Mouse (Mus musculus) CH12.LX (cell line): ENCODE data around the gene Egfl7. TPM values are rescaled to one million over a fixed set of nuclear protein-coding genes. Genes with fewer than 3 reads are reported as not detected.

ENCODE experiments used
- DNase-seq: peaks from one replicate; pipeline ENCODE4 v3.0.0-alpha.2; 2013; ENCODE audit errors: extremely low read depth
- H3K27ac ChIP-seq: 2 replicates; pipeline ENCODE4 v1.5.1; 2012; ENCODE audit warnings: low read depth, mild to moderate bottlenecking, control low read depth, moderate library complexity; ENCODE audit not compliant: insufficient read depth
- H3K27me3 ChIP-seq: replicated peaks from 2 replicates; pipeline ENCODE3; 2012; ENCODE audit warnings: inconsistent platforms
- H3K36me3 ChIP-seq, 2 experiments: replicated peaks in 1 of 2; 2 replicates each; pipeline versions ENCODE3 to v1.6.1; 2012; ENCODE audit warnings: inconsistent platforms in 1 of 2, low read length in 1 of 2, mild to moderate bottlenecking in 1 of 2, mixed read lengths in 1 of 2, moderate library complexity in 1 of 2; ENCODE audit not compliant: control insufficient read depth in 1 of 2, insufficient read depth in 1 of 2
- H3K4me1 ChIP-seq, 2 experiments: 2 replicates each; pipeline ENCODE4 v1.6.1; 2012; ENCODE audit warnings: inconsistent platforms in 1 of 2, moderate library complexity in 1 of 2; ENCODE audit not compliant: insufficient read depth in 2 of 2, control insufficient read depth in 1 of 2
- H3K4me2 ChIP-seq: 2 replicates; pipeline ENCODE4 v1.6.1; 2012; ENCODE audit warnings: low read depth, mild to moderate bottlenecking, control low read depth; ENCODE audit not compliant: poor library complexity, insufficient read depth, severe bottlenecking
- H3K4me3 ChIP-seq, 3 experiments: fragments of 150-350 bp in 1 of 3; sonication (generic) in 1 of 3; replicated peaks in 1 of 3; 2 replicates each; pipeline versions ENCODE3 to v1.5.1; 2011 to 2012; ENCODE audit warnings: low read depth in 2 of 3, low read length in 2 of 3, mild to moderate bottlenecking in 2 of 3, moderate library complexity in 2 of 3, control low read depth in 1 of 3, improper control_type of control experiment in 1 of 3, inconsistent platforms in 1 of 3, mixed read lengths in 1 of 3; ENCODE audit not compliant: poor library complexity in 1 of 3
- H3K79me2 ChIP-seq: replicated peaks from 2 replicates; pipeline ENCODE4 v1.6.1; 2012; ENCODE audit warnings: mild to moderate bottlenecking, moderate library complexity; ENCODE audit not compliant: control insufficient read depth, poor library complexity, insufficient read depth, severe bottlenecking; ENCODE audit errors: extremely low read depth
- H3K9ac ChIP-seq: 2 replicates; pipeline ENCODE4 v1.6.1; 2012; ENCODE audit warnings: low read depth, mild to moderate bottlenecking, control low read depth, moderate library complexity; ENCODE audit not compliant: insufficient read depth
- H3K9me3 ChIP-seq: replicated peaks from 2 replicates; pipeline ENCODE3; 2012; ENCODE audit warnings: low read length, inconsistent platforms, mixed read lengths
- BHLHE40 ChIP-seq: IDR thresholded peaks from 2 replicates; pipeline ENCODE4 v1.6.1; 2011; ENCODE audit warnings: mild to moderate bottlenecking, low read depth, low read length, improper control_type of control experiment
- E2F4 ChIP-seq: IDR thresholded peaks from 2 replicates; pipeline ENCODE4 v1.6.1; 2011; ENCODE audit warnings: low read depth, low read length, improper control_type of control experiment; ENCODE audit not compliant: insufficient replicate concordance
- ELF1 ChIP-seq: IDR thresholded peaks from 2 replicates; pipeline ENCODE4 v1.6.1; 2014; ENCODE audit warnings: low read depth, mild to moderate bottlenecking, inconsistent platforms, low read length, improper control_type of control experiment
- ETS1 ChIP-seq: conservative IDR thresholded peaks from 2 replicates; pipeline ENCODE4 v1.6.1; 2012; ENCODE audit warnings: low read depth, mild to moderate bottlenecking, inconsistent platforms, low read length, improper control_type of control experiment, moderate library complexity
- GABPA ChIP-seq: IDR thresholded peaks from 2 replicates; pipeline ENCODE4 v1.6.1; 2012; ENCODE audit warnings: low read depth, low read length, improper control_type of control experiment, inconsistent platforms; ENCODE audit not compliant: insufficient replicate concordance
- HCFC1 ChIP-seq: IDR thresholded peaks from 2 replicates; pipeline ENCODE4 v1.6.1; 2012; ENCODE audit warnings: low read depth, mild to moderate bottlenecking, inconsistent platforms, low read length, improper control_type of control experiment
- JUN ChIP-seq: IDR thresholded peaks from 2 replicates; pipeline ENCODE4 v1.6.1; 2011; ENCODE audit warnings: low read depth, mild to moderate bottlenecking, low read length, improper control_type of control experiment, moderate library complexity; ENCODE audit not compliant: insufficient read depth
- MAX ChIP-seq: IDR thresholded peaks from 2 replicates; pipeline ENCODE4 v1.6.1; 2011; ENCODE audit warnings: low read length, improper control_type of control experiment
- MAZ ChIP-seq: IDR thresholded peaks from 2 replicates; pipeline ENCODE4 v1.6.1; 2012; ENCODE audit warnings: low read depth, mild to moderate bottlenecking, inconsistent platforms, low read length, improper control_type of control experiment, moderate library complexity
- MEF2A ChIP-seq: IDR thresholded peaks from 2 replicates; pipeline ENCODE4 v1.6.1; 2014; ENCODE audit warnings: low read depth, mild to moderate bottlenecking, inconsistent platforms, low read length, improper control_type of control experiment, borderline replicate concordance
- MXI1 ChIP-seq: IDR thresholded peaks from 2 replicates; pipeline ENCODE4 v1.6.1; 2011; ENCODE audit warnings: mild to moderate bottlenecking, low read depth, low read length, improper control_type of control experiment
- NRF1 ChIP-seq: IDR thresholded peaks from 2 replicates; pipeline ENCODE4 v1.6.1; 2014; ENCODE audit warnings: low read depth, mild to moderate bottlenecking, inconsistent platforms, low read length, improper control_type of control experiment, moderate library complexity
- POLR2A ChIP-seq: IDR thresholded peaks from 2 replicates; pipeline ENCODE4 v1.6.1; 2011; ENCODE audit warnings: low read depth, mild to moderate bottlenecking, improper control_type of control experiment, low read length
- RAD21 ChIP-seq: IDR thresholded peaks from 2 replicates; pipeline ENCODE4 v1.6.1; 2011; ENCODE audit warnings: low read depth, mild to moderate bottlenecking, low read length, improper control_type of control experiment, moderate library complexity
- SMC3 ChIP-seq: IDR thresholded peaks from 2 replicates; pipeline ENCODE4 v1.6.1; 2011; ENCODE audit warnings: low read depth, low read length, improper control_type of control experiment
- TCF12 ChIP-seq: IDR thresholded peaks from 2 replicates; pipeline ENCODE4 v1.6.1; 2014; ENCODE audit warnings: low read depth, mild to moderate bottlenecking, inconsistent platforms, low read length, improper control_type of control experiment
- ZKSCAN1 ChIP-seq: IDR thresholded peaks from 2 replicates; pipeline ENCODE4 v1.6.1; 2012; ENCODE audit warnings: low read depth, inconsistent platforms, low read length, improper control_type of control experiment, borderline replicate concordance
- ZNF384 ChIP-seq: IDR thresholded peaks from 2 replicates; pipeline ENCODE4 v1.6.1; 2012; ENCODE audit warnings: low read depth, low read length, improper control_type of control experiment, inconsistent platforms
- dilution Hi-C: fragments of 300-500 bp; cut with MboI; formaldehyde crosslinking; loops from 2 replicates; pipeline ENCODE4 v1.14.3; 2020; ENCODE audit warnings: low sequenced_read_pairs; ENCODE audit not compliant: extremely low pct_unique_long_range_greater_than_20kb, extremely low pct_ligation_motif_present
- in situ Hi-C: fragments of 300-500 bp; cut with MboI; formaldehyde crosslinking; loops from 3 replicates; pipeline ENCODE4 v1.14.3; 2019; ENCODE audit warnings: low sequenced_read_pairs, low pct_ligation_motif_present, low pct_unique_long_range_greater_than_20kb, mixed read lengths
- polyA plus RNA-seq: library from polyadenylated mRNA; unstranded; fragments of >175 nt; gene quantifications from 2 replicates; pipeline ENCODE4 v1.2.1, GENCODE M21; 2012; ENCODE audit warnings: low read depth; ENCODE audit not compliant: insufficient read length
- total RNA-seq, 2 experiments: library from RNA; depleted of rRNA; stranded (reverse); fragments of 300-350 nt in 1 of 2; fragments of >200 nt in 1 of 2; gene quantifications; 2 replicates each; pipeline ENCODE4 v1.2.3; 2012 to 2014

Egfl7 gene
- total and polyA plus RNA-seq, 3 experiments, result 20.1 to 39.3 (median 24.7) TPM

- no peak for DNase-seq
- Histone ChIP-seq H3K4me2 (no peak overlapping the region), H3K27me3 (no peaks in the 10 kb centered on the region), H3K4me1 (peaks cover 3 to 8% of the 10 kb centered on the region in 2 experiments; a peak in 3 of 4 replicates), H3K79me2 (no peaks in the 10 kb centered on the region), H3K36me3 (peaks cover 0 to 45% of the 10 kb centered on the region in 2 experiments)
- dilution Hi-C loops, result no loop called here
- TF ChIP-seq MAX (no peak), HCFC1 (no peak), GABPA (no peak), NRF1 (no peak), ZKSCAN1 (no peak), ETS1 (no peak), JUN (no peak), E2F4 (no peak), POLR2A (no peak), MEF2A (no peak), ZNF384 (no peak), SMC3 (no peak), TCF12 (no peak), RAD21 (no peak), ELF1 (no peak), BHLHE40 (no peak)
- TF ChIP-seq, all 38 proteins: peak for 0
- H3K9me3 ChIP-seq, result no peaks in the 10 kb centered on the region
- no peak overlapping the region for H3K27ac ChIP-seq
- in situ Hi-C loops, result no loop called here
- H3K4me3 ChIP-seq, result no peak overlapping the region
- H3K9ac ChIP-seq, result no peak overlapping the region
Measured at GRCm38 (mm10) chr2:26591416-26591815, 11.6 kb downstream of the Egfl7 start.

GRCm38 (mm10) chr2:26593211-26594021 lies 13.6 kb downstream of the Egfl7 start:
- in situ Hi-C loops, result no loop called here
- Histone ChIP-seq H3K4me2 (no peak overlapping the region), H3K9me3 (no peaks in the 10 kb centered on the region), H3K27ac (no peak overlapping the region), H3K27me3 (no peaks in the 10 kb centered on the region), H3K4me1 (no peaks in the 10 kb centered on the region), H3K9ac (no peak overlapping the region), H3K36me3 (peaks cover 0 to 45% of the 10 kb centered on the region in 2 experiments), H3K79me2 (no peaks in the 10 kb centered on the region), H3K4me3 (no peak overlapping the region)
- TF ChIP-seq MXI1, result no peak
- TF ChIP-seq NRF1, result no peak
- TF ChIP-seq MAZ, result no peak
- no peak for DNase-seq
- dilution Hi-C loops, result no loop called here
